Mouse (Mus musculus) thymus, adult 2 months (tissue): ENCODE results near the gene Med24.

Experiments used
- CTCF ChIP-seq: fragments of 200-500 bp; IDR thresholded peaks from 2 replicates; pipeline ENCODE4 v1.5.1; 2012; ENCODE audit warnings: mild to moderate bottlenecking, control low read depth, low read length, moderate library complexity, borderline replicate concordance; ENCODE audit not compliant: control insufficient read depth, poor library complexity, insufficient read depth; ENCODE audit errors: extremely low read depth
- POLR2A ChIP-seq: fragments of 200-500 bp; IDR thresholded peaks from 2 replicates; pipeline ENCODE4 v1.6.1; 2012; ENCODE audit warnings: mild to moderate bottlenecking, low read length, control low read depth, moderate library complexity; ENCODE audit not compliant: control insufficient read depth, poor library complexity, insufficient read depth; ENCODE audit errors: extremely low read depth

GRCm38 (mm10) chr11:98730727-98731126 lies 1.5 kb upstream of the Med24 start:
- TF ChIP-seq POLR2A (no peak), CTCF (no peak)
